Mouse (Mus musculus): ENCODE measurements around the gene Prkce.

- TF ChIP-seq CTCF (IDR thresholded peaks at IDR 0.05; ENCODE audit: low read depth, low read length), result no peak
- TF ChIP-seq POLR2AphosphoS5 (IDR thresholded peaks at IDR 0.05; ENCODE audit: insufficient replicate concordance, low read depth, low read length), result no peak
- no peak for TF ChIP-seq TAL1 (conservative IDR thresholded peaks at IDR 0.05; ENCODE audit: low read depth, low read length)
- TF ChIP-seq GATA1 (IDR thresholded peaks at IDR 0.05; ENCODE audit: borderline replicate concordance, low read length), result no peak
- no peak for TF ChIP-seq GATA2 (IDR thresholded peaks at IDR 0.05; ENCODE audit: borderline replicate concordance, low read depth, low read length)
Measured at GRCm38 (mm10) chr17:86355318-86355717, 187.7 kb downstream of the Prkce start.

All from G1E (cell line).